Mouse (Mus musculus): ENCODE results near the gene Fam57b. TPM values are rescaled to one million over a fixed set of nuclear protein-coding genes. Genes with fewer than 3 reads are reported as not detected.

The Fam57b gene
- polyA plus RNA-seq, 1 experiment: 1.9 TPM

DNA sequence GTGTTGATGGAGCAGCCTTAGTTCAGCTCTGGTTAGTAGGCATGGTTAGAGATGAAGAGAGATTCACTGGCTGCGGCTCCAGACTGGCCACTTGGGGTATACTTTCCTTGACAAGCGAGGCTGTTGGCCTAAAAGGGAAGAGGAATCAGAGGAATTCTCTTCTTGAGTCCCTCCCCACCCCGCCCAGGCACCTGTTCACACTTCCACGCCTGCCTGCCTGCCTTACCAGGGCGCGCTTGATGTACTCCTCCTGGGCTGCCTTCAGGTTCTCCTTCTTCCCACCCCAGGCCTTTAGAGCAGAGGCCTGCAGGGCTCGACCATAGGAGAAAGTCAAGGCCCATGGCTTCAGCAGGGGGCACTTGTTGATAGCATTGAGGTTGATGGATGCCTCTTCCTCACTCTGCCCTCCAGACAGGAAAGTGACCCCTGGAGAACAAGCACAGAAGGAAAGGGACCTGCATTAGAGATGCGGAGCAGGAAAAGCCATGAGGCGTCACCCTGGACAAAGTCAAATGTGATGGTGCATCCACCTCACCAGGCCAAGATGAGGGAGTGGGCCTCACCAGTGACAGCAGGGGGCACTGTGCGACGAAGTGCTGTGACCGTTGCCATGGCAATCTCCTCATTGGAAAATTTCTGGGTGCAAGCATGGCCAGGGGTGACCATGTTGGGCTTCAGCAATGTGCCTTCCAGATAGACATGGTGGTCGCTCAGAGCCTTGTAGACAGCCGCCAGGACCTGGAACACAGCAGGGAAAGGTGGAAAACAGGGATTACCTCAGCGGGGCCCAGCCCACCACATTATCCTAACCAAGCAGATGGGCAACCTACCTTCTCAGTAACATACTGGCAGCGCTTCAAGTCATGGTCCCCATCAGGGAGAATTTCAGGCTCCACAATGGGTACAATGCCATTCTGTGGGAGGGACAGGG lies 1.8 kb upstream of the Fam57b start:
- no peak for DNase-seq (ENCODE audit: low read depth, low spot score)
- 84% methylated on average over 16 of the region's 16 CpGs for WGBS

GRCm38 (mm10) chr7:126796350-126796932 lies 1.0 kb upstream of the Fam57b start:
- no peak for DNase-seq (ENCODE audit: low read depth, low spot score)
- 61% methylated on average over 8 of the region's 8 CpGs for WGBS

DNA sequence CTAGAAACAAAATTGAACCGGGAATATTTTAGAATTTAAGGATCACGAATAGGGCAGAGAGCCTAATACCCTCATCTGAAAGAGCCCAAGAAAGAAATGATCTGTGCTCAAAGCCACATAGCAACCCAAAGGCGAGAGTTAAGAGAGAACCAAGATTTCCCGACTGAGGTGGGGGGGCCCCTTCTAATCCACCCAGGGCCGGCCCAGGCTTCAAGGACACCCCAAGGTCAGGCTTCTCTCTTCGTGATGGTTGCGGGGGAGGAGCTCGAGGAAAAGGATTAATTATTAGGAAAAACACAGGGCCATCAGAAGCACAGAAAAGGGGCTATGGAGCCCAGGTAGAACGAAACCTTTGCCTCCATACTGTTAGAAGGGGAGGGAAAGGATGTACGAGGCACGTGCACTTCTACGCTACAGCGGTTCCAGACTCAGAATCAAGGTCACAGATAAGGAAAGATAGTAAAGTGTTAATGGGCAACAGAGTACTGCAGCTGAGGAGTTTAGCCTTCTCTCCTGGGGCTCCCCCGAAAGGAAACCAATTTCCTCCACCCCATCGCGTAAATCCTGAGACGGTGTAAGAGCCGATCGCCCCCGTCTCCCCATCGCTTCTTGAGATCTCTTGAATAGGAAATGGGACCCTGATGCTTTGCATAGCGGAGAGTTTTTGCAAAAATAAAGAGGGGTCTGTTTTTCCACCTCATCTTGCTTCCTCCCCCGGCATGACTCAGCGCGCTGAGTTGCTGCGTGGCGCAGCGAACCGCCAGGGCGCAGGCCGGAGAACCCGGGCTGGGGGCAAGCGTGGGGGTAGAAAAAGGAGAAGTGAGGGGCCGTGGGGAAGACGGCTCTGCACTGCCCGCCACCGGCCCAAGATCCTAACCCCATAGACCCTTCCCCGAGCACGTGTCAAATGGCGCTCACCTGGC lies 920 bp downstream of the Fam57b start:
- WGBS: under 1% methylated on average over 40 of the region's 40 CpGs
- no peak for DNase-seq (ENCODE audit: low read depth, low spot score)

- peak; percentile 89 for DNase-seq (ENCODE audit: low read depth, low spot score)
- WGBS: under 1% methylated on average over 33 of the region's 36 CpGs
Observed at GRCm38 (mm10) chr7:126799050-126799467, 1.6 kb downstream of the Fam57b start.

DNA sequence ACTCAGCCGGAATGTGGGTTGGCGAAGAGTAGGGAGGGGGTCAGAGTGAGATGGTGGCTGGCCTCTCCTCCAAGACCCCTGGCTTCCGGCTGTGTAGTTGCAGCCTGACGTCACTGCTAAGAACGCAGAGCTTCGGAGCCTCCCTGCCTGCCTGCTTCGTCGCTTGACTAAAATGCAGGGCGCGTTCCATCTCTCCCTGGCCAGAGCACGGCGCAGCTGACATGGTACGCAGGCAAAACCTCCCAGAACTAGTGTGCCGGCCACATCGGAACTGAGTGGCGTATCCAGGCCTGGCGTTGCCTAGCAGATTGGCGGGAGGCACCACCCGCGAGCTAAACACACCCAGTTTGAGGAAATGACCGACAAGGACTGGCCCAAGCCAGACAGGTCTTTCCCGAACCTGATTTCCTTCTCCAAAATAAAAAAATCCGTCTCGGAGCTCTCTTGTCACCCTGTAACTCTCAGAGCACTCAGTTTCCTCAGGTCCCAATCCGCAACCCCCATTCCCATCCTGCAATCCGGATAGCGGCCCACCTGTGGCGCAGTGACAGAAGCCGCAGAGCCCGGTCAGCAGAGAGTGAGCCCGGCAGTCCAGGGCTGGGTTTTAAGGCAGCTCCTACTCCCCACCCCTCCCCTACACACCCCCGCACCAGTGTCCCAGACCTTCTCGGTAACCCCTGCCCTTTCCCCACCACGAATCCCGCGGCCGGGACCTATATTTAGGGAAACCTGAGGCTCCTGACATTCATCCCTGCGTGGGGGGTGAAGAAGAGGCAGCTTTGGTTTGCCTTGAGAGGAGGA lies 2.2 kb downstream of the Fam57b start:
- WGBS: 3% methylated on average over 38 of the region's 38 CpGs
- no peak for DNase-seq (ENCODE audit: low read depth, low spot score)

- 71% methylated on average over 5 of the region's 5 CpGs for WGBS
- DNase-seq (ENCODE audit: low read depth, low spot score): no peak
Observed at GRCm38 (mm10) chr7:126800269-126801056, 3.0 kb downstream of the Fam57b start.

DNA sequence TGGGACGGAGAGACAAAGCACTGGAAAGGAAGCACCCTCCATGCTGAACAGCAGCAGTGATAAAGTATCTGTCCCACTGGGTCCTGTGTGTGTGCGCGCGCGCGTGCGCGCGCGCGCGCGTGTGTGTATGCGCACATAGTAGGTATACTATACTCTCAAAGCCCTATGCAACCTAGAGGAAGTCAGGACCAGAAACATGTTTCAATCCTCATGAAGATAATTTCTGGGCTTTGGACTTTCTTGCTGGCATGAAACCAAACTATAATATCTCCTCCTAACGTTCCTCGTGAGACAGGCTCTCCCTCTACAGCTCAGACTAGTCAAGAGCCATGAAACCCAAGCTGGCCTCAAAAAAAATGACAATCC lies 3.6 kb downstream of the Fam57b start:
- WGBS: 89% methylated on average over 16 of the region's 16 CpGs
- no peak for DNase-seq (ENCODE audit: low read depth, low spot score)

DNA sequence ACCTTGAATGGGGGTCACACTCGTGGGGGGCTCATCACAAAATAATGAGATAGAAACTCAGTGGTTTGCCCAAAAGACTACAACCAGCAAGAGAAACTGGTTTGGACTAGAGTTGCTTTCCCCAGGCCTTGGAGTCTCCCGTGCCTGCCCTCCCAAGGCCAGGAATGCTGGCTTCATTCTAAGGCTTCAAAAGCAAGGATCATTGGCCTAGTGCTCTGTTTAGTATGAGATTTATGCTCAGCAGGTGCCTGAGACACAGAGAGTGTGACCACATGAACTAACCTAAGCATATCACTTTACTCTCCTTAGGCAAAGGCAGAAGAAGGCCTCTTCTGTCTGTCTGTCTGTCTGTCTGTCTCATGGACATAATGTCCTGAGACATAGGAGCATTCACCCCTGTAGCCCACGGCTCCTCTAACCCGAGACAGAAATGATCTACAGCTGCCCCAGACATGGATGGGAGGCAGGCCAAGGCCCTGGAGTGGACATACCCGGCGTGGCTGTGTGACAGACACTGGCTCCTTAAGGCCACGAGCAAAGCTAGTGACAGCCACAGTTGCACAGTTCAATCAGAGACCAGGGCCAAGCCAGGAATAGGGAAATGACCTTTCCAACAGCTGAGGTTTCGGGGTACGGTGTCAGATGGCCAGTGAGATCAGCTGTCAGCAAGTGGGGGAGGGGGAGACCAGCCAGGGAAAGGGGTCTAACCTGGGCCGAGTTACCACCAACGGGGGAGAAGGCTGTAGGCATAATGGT lies 4.8 kb downstream of the Fam57b start:
- DNase-seq (ENCODE audit: low read depth, low spot score): no peak
- WGBS: 85% methylated on average over 11 of the region's 11 CpGs

- no peak for DNase-seq (ENCODE audit: low read depth, low spot score)
- 84% methylated on average over 6 of the region's 6 CpGs for WGBS
Observed at GRCm38 (mm10) chr7:126803181-126803580, 5.7 kb downstream of the Fam57b start.

DNA sequence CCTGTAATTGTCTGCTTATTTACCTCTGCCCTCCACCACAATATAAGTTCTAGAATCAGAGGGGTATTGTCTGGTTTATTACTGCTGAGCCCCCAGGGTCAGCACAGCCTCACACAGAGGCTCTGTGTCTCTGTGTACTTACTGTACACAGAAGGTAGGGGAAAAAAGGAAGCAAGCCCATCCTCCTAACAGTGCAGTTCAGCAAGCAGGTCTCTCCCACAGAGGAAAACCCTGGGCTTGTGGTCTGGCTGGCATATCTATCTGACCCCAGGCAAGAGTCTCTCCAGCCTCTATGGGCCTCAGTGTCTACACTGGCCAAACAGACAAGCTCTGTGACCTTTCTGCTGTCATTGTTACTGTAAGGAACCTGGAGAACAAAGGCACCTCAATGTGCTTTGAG lies 6.3 kb downstream of the Fam57b start:
- DNase-seq (ENCODE audit: low read depth, low spot score): no peak

DNA sequence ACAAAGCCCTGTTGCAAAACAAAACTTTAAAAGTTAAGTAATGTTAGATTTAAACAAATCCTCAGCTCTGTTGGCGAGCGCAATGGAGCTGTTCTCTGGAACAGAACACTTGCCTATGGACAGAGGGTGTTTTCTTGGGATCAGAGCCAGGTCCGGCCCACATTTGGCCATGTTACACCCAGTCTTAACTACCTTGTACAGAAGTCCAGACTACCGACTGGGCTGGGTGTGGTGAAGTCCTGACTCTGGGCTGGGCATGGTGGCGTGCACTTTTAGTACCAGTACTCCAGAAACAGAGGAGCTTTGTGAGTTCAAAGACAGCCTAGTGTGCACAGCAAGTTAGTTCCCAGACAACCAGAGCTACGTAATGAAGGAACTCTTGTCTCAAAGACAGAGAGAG lies 9.5 kb downstream of the Fam57b start:
- peak; percentile 90 for DNase-seq (ENCODE audit: low read depth, low spot score)
- 24% methylated on average over 6 of the region's 6 CpGs for WGBS

DNA sequence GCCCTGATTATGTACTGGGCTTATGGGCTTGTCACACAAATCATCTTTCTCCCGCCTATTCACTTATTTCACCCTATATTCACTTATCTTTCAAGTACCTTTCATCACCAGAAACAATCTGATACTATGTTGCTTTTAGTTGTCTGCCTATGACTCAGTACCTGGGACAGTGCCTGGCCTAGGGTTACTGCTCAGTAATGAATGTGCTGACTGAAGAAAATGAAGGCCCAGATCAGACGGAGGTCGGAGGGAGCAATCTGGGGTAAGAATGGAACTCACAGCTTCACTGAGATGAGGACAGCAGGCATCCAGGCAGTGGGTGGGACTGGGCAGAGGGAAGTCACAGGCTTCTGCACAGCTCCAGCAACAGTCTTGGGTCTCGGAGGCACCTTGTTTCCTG lies 9.9 kb downstream of the Fam57b start:
- WGBS: 45% methylated on average over 4 of the region's 4 CpGs

GRCm38 (mm10) chr7:126808703-126809455 lies 11.4 kb downstream of the Fam57b start:
- WGBS: under 1% methylated on average over 43 of the region's 43 CpGs

More for the DNA sequence above, 9.9 kb downstream of the Fam57b start:
- no peak for DNase-seq (ENCODE audit: low read depth, low spot score)

GRCm38 (mm10) chr7:126809723-126810369 lies 12.4 kb downstream of the Fam57b start:
- DNase-seq (ENCODE audit: low read depth, low spot score): no peak
- WGBS: 56% methylated on average over 5 of the region's 5 CpGs

More at GRCm38 (mm10) chr7:126808703-126809455, 11.4 kb downstream of the Fam57b start:
- no peak for DNase-seq (ENCODE audit: low read depth, low spot score)

DNA sequence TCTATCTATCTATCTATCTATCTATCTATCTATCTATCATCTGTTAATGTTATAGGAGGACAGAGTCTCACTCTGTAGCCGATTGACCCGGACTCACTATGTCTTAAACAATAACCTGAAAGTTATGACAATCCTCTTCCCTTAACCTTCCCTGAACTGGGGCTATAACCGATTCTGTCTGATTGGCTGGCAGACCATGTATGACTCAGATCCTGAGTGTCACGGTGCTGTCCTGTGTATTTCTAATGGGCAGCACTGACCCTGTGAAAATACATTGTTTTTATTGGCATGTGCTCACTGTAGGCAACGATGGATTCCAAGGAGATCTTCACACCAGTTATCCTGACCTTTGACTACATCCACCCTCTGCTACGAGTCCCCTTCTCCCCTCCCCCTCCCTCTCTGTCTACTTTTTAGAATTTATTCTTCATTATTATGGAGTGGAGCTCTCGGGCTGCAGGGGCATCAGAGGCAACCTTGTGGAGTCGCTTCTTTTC lies 18.3 kb downstream of the Fam57b start:
- 46% methylated on average over 8 of the region's 8 CpGs for WGBS
- no peak for DNase-seq (ENCODE audit: low read depth, low spot score)

- WGBS: 62% methylated on average over 8 of the region's 8 CpGs
Observed at GRCm38 (mm10) chr7:126816494-126816893, 19.0 kb downstream of the Fam57b start.

More at GRCm38 (mm10) chr7:126816494-126816893, 19.0 kb downstream of the Fam57b start:
- no peak for DNase-seq (ENCODE audit: low read depth, low spot score)

Data from large intestine, adult 2 months (tissue).